Mouse (Mus musculus): Measurements from ENCODE around the gene Flt3.

Gene Flt3

GRCm38 (mm10) chr5:147399843-147400504 is at the start of gene Flt3:
TSS of gene Flt3 (minus strand) at chr5:147400489.
- in situ Hi-C loops (cut with MboI, MseI) = loop anchor here (25.0 kb wide), 2 partner anchors 462 to 1512 kb away; partner anchors contain the start of gene Pomp

GRCm38 (mm10) chr5:147448933-147449332 is 48.6 kb upstream of the Flt3 start:
- in situ Hi-C loops (cut with MboI, MseI) = no loop called here

- in situ Hi-C loops (cut with MboI, MseI) = no loop called here
These were observed 48.2 kb upstream of the Flt3 start for GRCm38 (mm10) chr5:147448526-147448925.

- in situ Hi-C loops (cut with MboI, MseI) = no loop called here
These were observed 45.0 kb upstream of the Flt3 start for GRCm38 (mm10) chr5:147445252-147445651.

GRCm38 (mm10) chr5:147444757-147445156 is 44.5 kb upstream of the Flt3 start:
- in situ Hi-C loops (cut with MboI, MseI) = no loop called here

GRCm38 (mm10) chr5:147444298-147444697 is 44.0 kb upstream of the Flt3 start:
- in situ Hi-C loops (cut with MboI, MseI) = no loop called here

- in situ Hi-C loops (cut with MboI, MseI) = no loop called here
These were observed 42.5 kb upstream of the Flt3 start for GRCm38 (mm10) chr5:147442741-147443140.

- in situ Hi-C loops (cut with MboI, MseI) = no loop called here
These were observed 41.7 kb upstream of the Flt3 start for GRCm38 (mm10) chr5:147441979-147442378.

- in situ Hi-C loops (cut with MboI, MseI) = no loop called here
These were observed 40.8 kb upstream of the Flt3 start for GRCm38 (mm10) chr5:147440996-147441507.

- in situ Hi-C loops (cut with MboI, MseI) = no loop called here
These were observed 36.2 kb upstream of the Flt3 start for GRCm38 (mm10) chr5:147436491-147436890.

- in situ Hi-C loops (cut with MboI, MseI) = no loop called here
These were observed 35.5 kb upstream of the Flt3 start for GRCm38 (mm10) chr5:147435751-147436150.

GRCm38 (mm10) chr5:147435224-147435623 is 34.9 kb upstream of the Flt3 start:
- in situ Hi-C loops (cut with MboI, MseI) = no loop called here

- in situ Hi-C loops (cut with MboI, MseI) = no loop called here
These were observed 32.6 kb upstream of the Flt3 start for GRCm38 (mm10) chr5:147432927-147433326.

- in situ Hi-C loops (cut with MboI, MseI) = no loop called here
These were observed 30.9 kb upstream of the Flt3 start for GRCm38 (mm10) chr5:147430936-147431839.

- in situ Hi-C loops (cut with MboI, MseI) = no loop called here
These were observed 30.2 kb upstream of the Flt3 start for GRCm38 (mm10) chr5:147430361-147430935.

- in situ Hi-C loops (cut with MboI, MseI) = no loop called here
These were observed 29.4 kb upstream of the Flt3 start, which contains the start of gene Pan3 for GRCm38 (mm10) chr5:147429535-147430305. TSS of gene Pan3 (plus strand) at chr5:147430161.

GRCm38 (mm10) chr5:147426048-147426805 is 25.9 kb upstream of the Flt3 start:
- in situ Hi-C loops (cut with MboI, MseI) = no loop called here

- in situ Hi-C loops (cut with MboI, MseI) = loop anchor here (25.0 kb wide), 1 partner anchor 439 kb away; the partner anchor contains the start of gene Pomp
These were observed 23.3 kb upstream of the Flt3 start for GRCm38 (mm10) chr5:147423612-147424011.

- in situ Hi-C loops (cut with MboI, MseI) = loop anchor here (25.0 kb wide), 1 partner anchor 444 kb away; the partner anchor contains the start of gene Pomp
These were observed 18.3 kb upstream of the Flt3 start for GRCm38 (mm10) chr5:147418394-147419121.

- in situ Hi-C loops (cut with MboI, MseI) = loop anchor here (25.0 kb wide), 1 partner anchor 444 kb away; the partner anchor contains the start of gene Pomp
These were observed 17.7 kb upstream of the Flt3 start for GRCm38 (mm10) chr5:147417986-147418385.

Data from T-helper 2 cell (primary cell).